Mouse (Mus musculus): ENCODE measurements around the gene Mink1. TPM values are rescaled to one million over a fixed set of nuclear protein-coding genes. Genes with fewer than 3 reads are reported as not detected.
"Not testable (repeated sequence)": the region's sequence is repeated elsewhere in the genome, so short reads cannot be mapped to it uniquely, and the experiment has no call there.

Gene Mink1
- polyA plus RNA-seq, 1 experiment from 2014 or later = 3.5 TPM

DNA sequence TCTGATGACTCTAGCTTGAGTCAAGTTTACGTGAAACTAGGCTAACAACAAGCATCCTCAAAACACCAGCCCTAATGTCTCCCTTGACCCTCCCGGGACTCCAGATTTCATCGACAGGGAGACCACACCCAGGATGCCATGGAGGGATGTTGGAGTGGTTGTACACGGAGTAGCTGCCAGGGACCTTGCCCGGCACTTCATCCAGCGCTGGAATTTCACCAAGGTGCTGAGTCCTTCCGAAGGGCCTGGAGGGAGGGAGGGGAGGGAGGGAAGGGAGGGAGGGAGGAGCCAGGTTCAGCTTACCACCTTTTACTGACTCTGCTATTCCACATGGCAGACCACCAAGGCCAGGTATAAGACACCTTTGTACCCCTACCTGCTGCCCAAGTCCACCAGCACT lies 8.7 kb upstream of the Mink1 start:
- WGBS (ENCODE audit: insufficient replicate concordance) = 28% methylated on average over 7 of the region's 7 CpGs
- Histone ChIP-seq H3K36me3 (0 out of 2 replicates have a peak, but pooled peaks cover 2% of the 10 kb centered on the region), H3K27me3 (peaks cover 24% of the 10 kb centered on the region), H3K9me3 (replicated peaks) (no peaks in the 10 kb centered on the region), H3K4me3 (replicated peaks) (no peak overlapping the region), H3K4me2 (no peak overlapping the region), H3K27ac (no peak overlapping the region), H3K4me1 (replicated peaks) (no peaks in the 10 kb centered on the region), H3K9ac (no peak overlapping the region)
- DNase-seq = no peak
- no peak for ATAC-seq (ENCODE audit: low read depth)

- Histone ChIP-seq H3K27me3 (peaks cover 16% of the 10 kb centered on the region), H3K27ac (no peak overlapping the region), H3K9me3 (replicated peaks) (no peaks in the 10 kb centered on the region), H3K4me3 (replicated peaks) (no peak overlapping the region), H3K4me1 (replicated peaks) (peaks cover 10% of the 10 kb centered on the region), H3K9ac (no peak overlapping the region), H3K36me3 (0 out of 2 replicates have a peak, but pooled peaks cover 2% of the 10 kb centered on the region), H3K4me2 (no peak overlapping the region)
- WGBS (ENCODE audit: insufficient replicate concordance) = 78% methylated on average over 9 of the region's 9 CpGs
- DNase-seq = no peak
- no peak for ATAC-seq (ENCODE audit: low read depth)
Observed at GRCm38 (mm10) chr11:70557545-70557944, 5.1 kb upstream of the Mink1 start.

DNA sequence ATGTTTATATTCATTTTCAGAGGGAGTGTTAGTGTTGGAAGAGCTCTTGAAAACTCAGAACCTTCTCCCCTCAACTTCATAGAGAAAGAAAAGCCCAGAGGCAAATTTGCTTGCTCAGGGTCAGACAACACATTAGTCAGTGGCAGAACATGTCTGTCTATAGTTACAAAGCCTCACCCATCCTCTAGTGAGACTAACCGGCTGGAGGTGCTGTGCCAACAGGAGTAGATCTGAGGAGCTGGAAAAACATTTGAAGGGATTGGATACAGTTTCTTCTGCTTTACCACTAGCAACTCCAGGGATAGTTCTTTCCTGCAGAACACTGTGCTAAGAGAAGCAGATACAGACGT lies 769 bp upstream of the Mink1 start:
- Histone ChIP-seq H3K27me3 (no peaks in the 10 kb centered on the region), H3K9me3 (replicated peaks) (no peaks in the 10 kb centered on the region), H3K4me1 (replicated peaks) (peaks cover 48% of the 10 kb centered on the region), H3K36me3 (0 out of 2 replicates have a peak, but pooled peaks cover 3% of the 10 kb centered on the region), H3K4me3 (replicated peaks) (peak overlapping the region; percentile 86), H3K9ac (peak overlapping the region; percentile 88), H3K4me2 (peak overlapping the region; percentile 98), H3K27ac (peak overlapping the region; percentile 77)
- 6% methylated on average over 2 of the region's 2 CpGs for WGBS (ENCODE audit: insufficient replicate concordance)
- DNase-seq = no peak
- ATAC-seq (ENCODE audit: low read depth) = peak; percentile 8; the same call in 1 of the 2 replicates

GRCm38 (mm10) chr11:70562995-70563469 lies 351 bp downstream of the Mink1 start:
- Histone ChIP-seq H3K4me3 (replicated peaks) (peak overlapping the region; percentile 86), H3K4me1 (replicated peaks) (peaks cover 51% of the 10 kb centered on the region), H3K4me2 (peak overlapping the region; percentile 98), H3K9ac (peak overlapping the region; percentile 88), H3K9me3 (replicated peaks) (no peaks in the 10 kb centered on the region), H3K36me3 (peaks cover 4% of the 10 kb centered on the region; the same call in 1 of the 2 replicates), H3K27ac (peak overlapping the region; percentile 77), H3K27me3 (no peaks in the 10 kb centered on the region)
- ATAC-seq (ENCODE audit: low read depth) = no peak
- no peak for DNase-seq
- under 1% methylated on average over 23 of the region's 31 CpGs for WGBS (ENCODE audit: insufficient replicate concordance)

DNA sequence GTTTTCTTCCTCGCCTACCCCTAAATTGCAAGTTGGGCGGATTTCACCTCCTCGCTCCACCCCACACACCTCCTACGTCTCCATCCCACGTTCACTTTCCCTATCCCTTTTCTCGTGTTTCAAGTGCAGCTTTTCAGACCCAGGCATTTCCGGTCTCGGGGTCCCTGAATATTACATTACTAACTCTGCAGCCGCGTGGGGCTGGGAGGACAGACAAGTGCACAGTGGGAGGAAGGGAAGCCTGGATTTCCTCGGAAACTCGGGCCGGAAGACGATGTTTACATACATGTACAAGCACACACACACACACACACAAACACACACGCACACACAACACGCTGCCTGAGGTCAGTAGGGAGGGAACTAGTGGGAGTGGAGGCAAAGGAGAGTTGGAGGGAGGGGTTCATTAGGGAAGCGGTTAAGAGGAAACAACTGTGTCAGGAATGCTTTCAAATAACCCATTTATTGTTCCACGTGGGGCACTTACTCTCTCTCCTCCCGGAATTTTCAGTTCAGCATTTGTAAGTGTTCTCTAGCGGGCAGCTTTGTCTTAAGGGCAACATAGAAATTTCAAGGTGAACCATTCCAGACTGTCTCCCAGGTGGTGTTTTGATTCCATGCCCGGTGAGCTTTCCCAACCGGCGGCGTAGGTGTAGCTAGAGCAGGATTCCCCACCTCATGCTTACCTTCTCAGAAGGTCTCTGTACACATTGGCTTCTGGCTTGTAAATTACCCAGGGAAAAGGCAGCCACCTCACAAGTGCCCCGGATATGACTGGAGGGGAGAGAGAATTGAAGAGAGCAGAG lies 992 bp downstream of the Mink1 start:
- peaks cover 8% of the 10 kb centered on the region; the same call in 1 of the 2 replicates for H3K36me3 ChIP-seq
- H3K4me1 ChIP-seq (replicated peaks) = peaks cover 57% of the 10 kb centered on the region
- peak overlapping the region; percentile 77 for H3K27ac ChIP-seq
- H3K9me3 ChIP-seq (replicated peaks) = no peaks in the 10 kb centered on the region
- no peak for DNase-seq
- 4% methylated on average over 25 of the region's 25 CpGs for WGBS (ENCODE audit: insufficient replicate concordance)
- no peaks in the 10 kb centered on the region for H3K27me3 ChIP-seq
- peak overlapping the region; percentile 98 for H3K4me2 ChIP-seq
- H3K9ac ChIP-seq = peak overlapping the region; percentile 88
- H3K4me3 ChIP-seq (replicated peaks) = peak overlapping the region; percentile 86
- ATAC-seq (ENCODE audit: low read depth) = no peak

DNA sequence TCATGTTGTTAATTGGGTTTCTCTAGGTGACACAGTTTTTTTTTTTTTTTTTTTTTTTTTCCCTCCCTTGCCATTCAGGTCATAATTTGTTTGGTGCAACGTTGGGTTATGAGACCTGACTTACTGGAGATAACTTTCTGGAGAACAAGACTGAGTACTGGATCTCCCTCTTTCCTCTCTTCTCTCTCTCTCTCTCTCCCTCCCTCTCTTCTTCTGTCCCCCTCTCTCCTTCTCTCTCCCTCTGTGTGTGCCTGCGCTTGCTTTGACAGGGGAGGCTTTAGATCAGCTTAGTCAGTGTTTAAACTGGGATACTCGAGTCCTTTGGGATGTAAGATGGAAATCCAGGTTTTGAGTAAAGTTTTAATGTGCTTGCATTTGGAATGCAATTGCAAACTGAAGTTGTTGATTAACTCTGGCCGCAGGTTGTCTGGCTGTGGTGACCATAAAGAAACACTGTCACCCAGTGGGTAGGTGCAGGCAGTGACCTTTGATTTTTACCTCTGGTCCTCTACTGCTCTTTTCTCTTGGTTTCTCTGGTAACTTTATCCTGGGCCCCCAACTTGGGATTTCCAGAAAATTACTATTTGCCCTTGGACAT lies 1.7 kb downstream of the Mink1 start:
- WGBS (ENCODE audit: insufficient replicate concordance) = 47% methylated on average over 4 of the region's 4 CpGs
- Histone ChIP-seq H3K4me2 (peak overlapping the region; percentile 98), H3K9me3 (replicated peaks) (no peaks in the 10 kb centered on the region), H3K27ac (peak overlapping the region; percentile 77), H3K27me3 (no peaks in the 10 kb centered on the region), H3K4me1 (replicated peaks) (peaks cover 58% of the 10 kb centered on the region), H3K4me3 (replicated peaks) (peak overlapping the region; percentile 86), H3K9ac (peak overlapping the region; percentile 88), H3K36me3 (peaks cover 8% of the 10 kb centered on the region; the same call in 1 of the 2 replicates)
- DNase-seq (no peak), ATAC-seq (ENCODE audit: low read depth) (no peak)

- WGBS (ENCODE audit: insufficient replicate concordance) = 80% methylated on average over 7 of the region's 7 CpGs
- ATAC-seq (ENCODE audit: low read depth) = no peak
- H3K9me3 ChIP-seq (replicated peaks) = no peaks in the 10 kb centered on the region
- H3K4me2 ChIP-seq = no peak overlapping the region
- no peaks in the 10 kb centered on the region for H3K27me3 ChIP-seq
- no peak overlapping the region for H3K9ac ChIP-seq
- DNase-seq = no peak
- H3K4me1 ChIP-seq (replicated peaks) = peaks cover 79% of the 10 kb centered on the region
- no peak overlapping the region for H3K4me3 ChIP-seq (replicated peaks)
- H3K27ac ChIP-seq = no peak overlapping the region
- peaks cover 8% of the 10 kb centered on the region; the same call in 1 of the 2 replicates for H3K36me3 ChIP-seq
Observed at GRCm38 (mm10) chr11:70566586-70566985, 3.9 kb downstream of the Mink1 start.

GRCm38 (mm10) chr11:70570614-70571013 lies 7.9 kb downstream of the Mink1 start:
- 8% methylated on average over 1 of the region's 1 CpGs for WGBS (ENCODE audit: insufficient replicate concordance)
- H3K9me3 ChIP-seq (replicated peaks); H3K9ac ChIP-seq; H3K27ac ChIP-seq; H3K4me3 ChIP-seq (replicated peaks); H3K4me2 ChIP-seq; H3K27me3 ChIP-seq: not testable (repeated sequence)
- peak; percentile 26 for DNase-seq
- H3K4me1 ChIP-seq (replicated peaks) = peaks cover 64% of the 10 kb centered on the region
- peaks cover 12% of the 10 kb centered on the region for H3K36me3 ChIP-seq
- ATAC-seq (ENCODE audit: low read depth) = peak; percentile 82

- Histone ChIP-seq H3K9ac (no peak overlapping the region), H3K27ac (no peak overlapping the region), H3K27me3 (no peaks in the 10 kb centered on the region), H3K4me1 (replicated peaks) (peaks cover 58% of the 10 kb centered on the region), H3K4me2 (no peak overlapping the region), H3K4me3 (replicated peaks) (no peak overlapping the region), H3K36me3 (peaks cover 11% of the 10 kb centered on the region), H3K9me3 (replicated peaks) (no peaks in the 10 kb centered on the region)
- DNase-seq (no peak), ATAC-seq (ENCODE audit: low read depth) (no peak)
- 67% methylated on average over 1 of the region's 1 CpGs for WGBS (ENCODE audit: insufficient replicate concordance)
Observed at GRCm38 (mm10) chr11:70571641-70572040, 9.0 kb downstream of the Mink1 start.

DNA sequence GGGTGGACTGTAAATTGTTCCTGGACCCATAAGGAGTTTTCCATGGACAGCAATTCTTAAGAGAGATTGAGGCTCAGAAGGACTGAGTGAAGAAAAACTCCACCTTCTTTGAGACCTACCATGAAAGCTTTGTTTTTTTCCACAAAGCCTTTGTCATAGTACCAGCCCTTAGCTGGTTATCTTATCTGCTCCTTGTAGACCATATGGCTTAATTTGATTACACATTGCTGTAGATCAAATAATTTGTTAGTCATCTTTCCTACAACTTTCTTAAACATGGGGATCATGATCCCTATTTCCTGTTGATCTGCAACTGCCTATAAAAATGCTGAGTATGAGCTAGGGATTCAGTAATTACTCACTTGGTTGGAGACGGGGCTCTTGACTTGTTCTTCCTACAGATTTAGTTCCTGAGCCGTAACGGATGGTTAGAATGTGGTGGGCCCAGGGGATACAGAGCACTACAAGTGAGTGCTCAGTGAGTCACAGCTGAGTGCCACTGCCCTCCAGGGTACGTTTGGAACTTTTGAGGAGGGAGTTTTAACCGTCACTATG lies 9.7 kb downstream of the Mink1 start:
- H3K27ac ChIP-seq = 0 out of 2 replicates have a peak overlapping the region, but pooled peaks have one; percentile 5

GRCm38 (mm10) chr11:70573872-70574271 lies 11.2 kb downstream of the Mink1 start:
- Histone ChIP-seq H3K9me3 (replicated peaks) (no peaks in the 10 kb centered on the region), H3K4me1 (replicated peaks) (peaks cover 70% of the 10 kb centered on the region), H3K9ac (no peak overlapping the region), H3K27ac (no peak overlapping the region), H3K36me3 (peaks cover 4% of the 10 kb centered on the region; the same call in 1 of the 2 replicates), H3K4me2 (no peak overlapping the region), H3K27me3 (no peaks in the 10 kb centered on the region), H3K4me3 (replicated peaks) (no peak overlapping the region)
- no peak for DNase-seq
- WGBS (ENCODE audit: insufficient replicate concordance) = 73% methylated on average over 6 of the region's 6 CpGs
- ATAC-seq (ENCODE audit: low read depth) = no peak

More for the DNA sequence above, 9.7 kb downstream of the Mink1 start:
- ATAC-seq (ENCODE audit: low read depth) = peak; percentile 47; the same call in 1 of the 2 replicates
- H3K4me1 ChIP-seq (replicated peaks) = peaks cover 65% of the 10 kb centered on the region
- H3K9ac ChIP-seq = no peak overlapping the region
- H3K4me3 ChIP-seq (replicated peaks) = no peak overlapping the region
- H3K4me2 ChIP-seq = peak overlapping the region; percentile 10; the same call in 1 of the 2 replicates
- no peaks in the 10 kb centered on the region for H3K27me3 ChIP-seq
- H3K9me3 ChIP-seq (replicated peaks) = no peaks in the 10 kb centered on the region
- WGBS (ENCODE audit: insufficient replicate concordance) = 28% methylated on average over 5 of the region's 5 CpGs
- H3K36me3 ChIP-seq = peaks cover 10% of the 10 kb centered on the region
- DNase-seq = no peak
